Mouse (Mus musculus) kidney, postnatal 14 days (tissue): ENCODE results near the gene Wfikkn2.
A peak's percentile ranks its signal among the peaks of the same experiment; 100 is the strongest.

ENCODE experiments used
- DNase-seq: peaks from one replicate; pipeline ENCODE4 v3.0.0; 2022; ENCODE audit warnings: mixed read lengths

Gene Wfikkn2

DNA sequence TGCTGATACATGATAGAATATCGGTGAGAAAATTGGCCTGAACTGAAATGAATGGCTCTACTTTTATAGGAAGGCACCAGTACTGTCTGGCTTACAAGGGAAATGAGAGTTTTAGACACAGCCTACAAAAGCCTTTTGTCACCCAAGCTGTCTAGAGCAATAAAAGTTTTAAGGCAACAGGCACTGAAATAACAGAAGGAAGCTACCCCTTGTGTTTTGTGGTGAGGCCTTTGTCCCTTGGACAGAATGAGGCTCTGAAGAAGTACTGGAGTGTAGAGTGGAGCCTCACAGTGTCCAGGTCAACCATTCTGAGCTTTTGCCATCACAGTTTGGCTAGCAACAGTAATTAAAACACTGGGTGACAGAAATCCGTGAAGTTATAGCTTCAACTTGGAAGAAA is 29.6 kb downstream of the Wfikkn2 start:
- no peak for DNase-seq

DNA sequence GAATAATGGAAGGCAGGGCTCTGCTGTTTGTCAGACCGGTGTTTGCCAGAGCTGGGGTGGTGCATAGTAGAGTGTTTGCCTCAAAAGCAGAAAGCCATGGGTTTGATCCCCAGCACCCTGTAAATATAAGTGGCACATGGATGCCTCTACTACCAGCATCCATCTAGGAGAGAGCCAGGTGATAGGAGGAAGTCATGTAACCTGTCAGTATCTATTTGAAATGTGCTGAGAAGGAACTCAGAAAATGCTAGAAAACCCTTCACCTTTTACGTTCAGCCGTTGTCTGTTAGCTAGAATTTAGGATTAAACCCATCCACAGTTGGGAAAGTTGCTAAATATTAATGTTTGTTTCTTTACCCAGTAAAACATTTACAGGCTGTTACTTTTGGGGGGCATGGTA is 30.2 kb downstream of the Wfikkn2 start:
- no peak for DNase-seq

DNA sequence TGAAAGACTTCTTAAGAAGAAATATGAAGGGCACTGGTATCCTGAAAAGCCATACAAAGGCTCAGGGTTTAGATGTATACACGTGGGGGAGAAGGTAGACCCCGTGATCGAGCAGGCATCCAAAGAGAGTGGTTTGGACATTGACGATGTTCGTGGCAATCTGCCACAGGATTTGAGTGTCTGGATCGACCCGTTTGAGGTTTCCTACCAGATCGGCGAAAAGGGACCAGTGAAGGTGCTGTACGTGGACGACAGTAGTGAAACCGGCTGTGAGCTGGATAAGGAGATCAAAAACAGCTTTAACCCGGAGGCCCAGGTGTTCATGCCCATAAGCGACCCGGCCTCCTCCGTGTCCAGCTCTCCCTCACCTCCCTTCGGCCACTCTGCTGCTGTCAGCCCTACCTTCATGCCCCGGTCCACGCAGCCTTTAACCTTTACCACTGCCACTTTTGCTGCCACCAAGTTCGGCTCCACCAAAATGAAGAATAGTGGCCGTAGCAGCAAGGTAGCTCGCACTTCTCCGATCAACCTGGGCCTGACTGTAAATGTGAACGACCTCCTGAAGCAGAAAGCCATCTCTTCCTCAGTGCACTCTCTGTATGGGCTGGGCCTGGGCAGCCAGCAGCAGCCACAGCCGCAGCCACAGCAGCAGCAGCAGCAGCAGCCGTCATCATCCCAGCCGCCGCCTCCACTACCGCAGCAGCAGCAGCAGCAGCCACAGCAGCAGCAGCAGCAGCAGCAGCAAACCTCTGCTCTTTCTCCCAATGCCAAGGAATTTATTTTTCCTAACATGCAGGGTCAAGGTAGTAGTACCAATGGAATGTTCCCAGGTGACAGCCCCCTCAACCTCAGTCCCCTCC is 31.8 kb downstream of the Wfikkn2 start:
- peak; percentile 35 for DNase-seq

DNA sequence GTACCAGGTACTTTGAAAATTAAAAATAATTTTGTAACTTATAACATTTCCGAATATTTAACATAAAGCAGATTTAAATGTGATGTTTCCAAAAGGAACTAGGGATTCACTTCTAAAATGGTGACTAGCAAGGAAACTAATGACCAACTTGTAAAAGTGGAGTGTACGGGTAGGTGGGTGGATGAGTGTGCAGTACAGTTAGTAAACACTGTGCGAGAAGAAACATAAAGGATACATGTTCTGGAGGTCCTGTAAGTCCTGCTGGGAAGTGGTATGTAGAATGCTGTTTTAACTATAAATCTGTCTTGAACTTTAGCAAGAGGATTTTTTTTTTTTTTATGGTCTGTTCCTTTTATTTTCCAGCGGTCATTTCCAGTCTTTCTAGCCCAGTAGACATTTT is 32.8 kb downstream of the Wfikkn2 start:
- no peak for DNase-seq

DNA sequence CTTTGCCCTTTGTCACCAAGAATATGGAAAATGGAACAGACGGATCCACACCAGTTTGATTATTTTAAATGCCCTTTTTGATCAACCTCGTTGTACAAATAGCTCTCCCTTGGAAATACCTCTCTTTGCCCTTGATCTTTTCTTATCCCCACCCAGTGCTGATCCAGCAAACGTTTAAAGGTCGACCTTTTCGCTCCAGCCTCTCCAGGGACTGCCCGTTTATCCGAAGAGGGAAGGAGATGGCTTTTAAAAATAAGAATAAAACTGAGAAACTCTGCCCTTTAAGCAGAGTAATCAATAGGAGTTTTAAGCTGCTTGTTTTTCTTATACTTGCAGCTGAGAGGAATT is 33.3 kb downstream of the Wfikkn2 start:
- DNase-seq, result peak; percentile 27

DNA sequence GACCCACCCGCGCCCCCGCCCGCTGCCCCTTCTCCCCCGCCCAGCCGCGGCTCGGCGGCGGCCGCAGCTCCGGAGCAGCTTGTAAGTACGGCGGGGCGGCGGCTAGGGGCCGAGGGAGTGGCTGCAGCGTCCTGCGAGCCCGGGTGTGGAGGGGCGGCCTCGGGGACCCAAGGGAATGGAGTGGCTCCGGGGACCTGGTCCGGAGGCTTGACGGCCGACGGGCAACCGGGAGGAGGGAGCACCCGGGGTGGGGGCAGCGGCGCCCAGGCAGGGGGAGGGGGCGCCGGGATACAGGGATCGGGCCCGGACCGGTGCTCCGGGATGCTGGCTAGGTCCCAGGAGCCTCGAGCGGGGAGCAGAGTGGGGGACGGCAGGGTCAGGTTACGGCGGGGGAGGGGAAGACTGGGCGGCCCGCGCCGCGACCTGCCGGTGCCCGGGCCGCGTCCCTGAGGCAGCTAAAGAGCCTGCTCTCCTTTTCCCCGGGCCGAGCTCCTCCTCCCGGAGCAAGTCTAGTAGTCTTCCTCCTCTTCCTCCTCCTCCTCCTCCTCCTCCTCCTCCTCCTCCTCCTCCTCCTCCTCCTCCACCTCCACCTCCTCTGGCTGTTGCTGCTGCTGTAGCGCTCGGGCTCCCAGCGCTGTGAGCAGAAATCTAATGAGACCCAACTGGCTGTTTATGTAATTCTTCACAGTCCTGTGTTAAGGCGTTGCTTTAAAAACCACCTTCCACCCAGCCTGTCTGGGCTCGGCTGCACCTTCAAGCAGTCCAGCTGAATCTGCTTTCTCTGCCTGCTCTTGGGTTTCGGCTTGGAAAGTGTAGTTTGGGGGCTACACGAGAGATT is 33.9 kb downstream of the Wfikkn2 start:
- DNase-seq, result peak; percentile 85

DNA sequence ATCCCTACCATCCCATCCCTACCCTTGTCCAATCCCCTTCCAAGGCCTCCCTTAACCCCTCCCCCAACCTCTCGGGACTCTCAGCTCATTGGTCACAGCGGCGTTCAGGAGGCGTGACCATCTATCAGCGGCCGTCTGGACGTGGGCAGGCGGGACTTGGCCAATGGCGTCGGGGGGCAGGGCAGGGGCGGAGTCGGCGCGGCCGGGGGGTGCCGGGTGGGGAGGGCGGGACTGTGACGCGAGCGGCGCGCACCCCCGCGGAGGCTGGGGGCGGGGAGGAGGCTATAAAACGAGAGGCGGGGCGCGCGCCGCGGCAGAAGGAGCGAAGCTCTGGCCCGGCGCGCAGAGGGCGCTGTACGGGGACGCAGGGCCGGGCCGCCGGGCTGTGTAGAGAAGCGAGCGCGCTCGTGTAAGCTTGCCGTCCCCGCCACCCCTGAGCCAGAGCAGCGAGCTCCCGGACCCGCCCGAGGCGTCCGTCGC is 34.6 kb downstream of the Wfikkn2 start, which contains the start of gene Tob1:
Gene Tob1 (plus strand): TSS at position 331 of the 480 bp plus-strand sequence.
- DNase-seq, result peak; percentile 98

DNA sequence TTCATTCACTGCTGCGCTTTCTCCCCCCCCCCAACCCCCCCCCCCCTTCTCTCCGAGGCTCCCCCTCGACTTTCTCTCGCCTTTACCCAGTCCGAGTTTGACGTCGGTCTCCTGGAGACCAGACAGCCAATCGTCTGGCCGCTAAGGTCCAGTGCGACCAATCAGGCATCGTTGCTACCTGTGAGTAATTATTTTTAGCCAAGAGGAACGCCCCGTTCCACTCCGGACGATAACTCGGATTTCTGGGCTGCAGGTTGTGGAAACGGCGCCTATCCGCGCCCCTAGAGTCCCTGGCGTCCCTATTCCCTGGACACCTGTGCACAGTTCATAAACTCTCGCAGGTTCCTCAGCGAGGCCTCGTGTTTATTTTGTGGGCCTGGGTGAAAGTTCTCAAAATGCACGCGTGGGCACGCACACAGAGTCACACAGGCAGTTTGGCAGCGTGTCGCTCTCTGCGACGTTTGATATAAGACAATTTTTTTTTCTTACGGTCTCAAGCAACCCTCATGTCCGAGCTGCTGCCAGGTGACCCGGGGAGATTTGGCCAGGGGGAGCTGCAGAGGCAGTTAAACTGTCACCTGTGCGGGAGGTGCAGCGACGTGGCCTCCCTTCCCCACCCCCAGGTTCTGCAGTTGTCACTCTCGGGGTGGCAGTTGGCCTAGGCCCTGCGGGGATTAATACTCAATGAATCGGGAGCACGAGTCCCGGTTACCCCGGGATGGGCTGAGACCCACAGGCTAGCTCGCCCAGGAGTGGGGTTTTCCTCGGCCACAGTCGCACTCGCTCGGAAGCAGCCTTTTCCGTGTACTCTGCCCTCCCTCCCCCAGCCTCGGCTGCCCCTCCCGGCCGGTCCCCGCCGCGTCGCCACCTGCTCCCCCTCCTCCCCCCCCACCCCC is 35.4 kb downstream of the Wfikkn2 start:
- peak; percentile 96 for DNase-seq

DNA sequence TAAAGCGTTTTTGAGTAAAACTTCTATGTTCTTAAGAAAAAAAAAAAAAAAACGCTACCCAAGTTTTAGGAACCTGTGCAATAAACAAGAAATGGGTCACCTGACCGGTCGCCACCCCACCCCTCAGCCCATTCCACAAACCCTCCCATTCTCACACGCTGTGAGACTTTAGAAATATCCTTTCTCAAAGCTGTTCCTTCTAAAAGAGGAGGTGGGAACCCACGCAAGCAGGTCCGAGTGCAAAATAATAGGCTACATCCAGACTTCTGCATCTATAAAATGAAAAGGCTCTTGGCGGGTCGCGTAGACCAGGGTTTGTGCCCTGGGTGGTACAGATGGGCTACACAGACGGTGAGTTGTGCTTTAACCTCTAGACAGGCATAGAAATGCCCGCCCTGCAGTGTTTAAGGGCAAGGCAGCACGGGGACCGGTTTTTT is 36.1 kb downstream of the Wfikkn2 start:
- no peak for DNase-seq

DNA sequence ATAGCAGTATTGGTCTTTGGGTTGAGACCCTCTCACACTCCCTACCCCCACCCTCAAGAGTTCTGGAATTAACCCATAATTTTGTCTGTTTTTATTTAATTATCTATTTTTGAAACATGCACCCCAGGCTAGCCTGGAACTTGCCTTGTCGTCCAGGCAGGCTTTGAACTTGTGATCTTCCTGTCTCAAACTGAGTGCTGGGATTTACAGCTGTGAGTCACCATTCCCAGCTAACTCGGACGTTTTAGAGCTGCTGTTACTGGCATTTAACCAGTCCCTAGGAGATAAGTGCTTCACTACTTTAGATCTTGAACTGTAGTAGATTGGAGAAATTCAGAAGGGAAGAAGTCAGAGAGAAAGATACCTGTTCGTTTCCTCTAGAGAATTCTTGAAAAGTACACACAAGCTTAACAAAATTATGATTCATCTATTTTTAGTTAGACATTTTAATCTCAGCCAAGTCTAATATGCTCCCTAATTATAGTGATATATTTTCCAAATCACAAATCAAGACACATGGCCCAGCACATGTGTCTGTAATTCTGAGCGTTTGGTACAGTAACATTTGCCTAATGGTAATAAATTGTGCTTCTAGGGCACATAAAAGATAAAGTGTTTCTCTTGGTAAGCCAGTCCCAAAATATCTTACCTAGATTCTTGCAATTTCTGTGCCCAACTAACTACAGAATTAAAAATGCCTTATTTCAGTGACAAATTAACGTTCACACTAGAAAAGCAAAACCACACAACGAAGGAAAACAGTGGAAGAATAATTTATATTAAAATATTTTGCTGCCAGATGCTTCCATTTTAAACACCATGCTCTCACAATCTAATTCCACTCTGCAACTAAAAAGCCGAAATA is 36.8 kb downstream of the Wfikkn2 start:
- no peak for DNase-seq

DNA sequence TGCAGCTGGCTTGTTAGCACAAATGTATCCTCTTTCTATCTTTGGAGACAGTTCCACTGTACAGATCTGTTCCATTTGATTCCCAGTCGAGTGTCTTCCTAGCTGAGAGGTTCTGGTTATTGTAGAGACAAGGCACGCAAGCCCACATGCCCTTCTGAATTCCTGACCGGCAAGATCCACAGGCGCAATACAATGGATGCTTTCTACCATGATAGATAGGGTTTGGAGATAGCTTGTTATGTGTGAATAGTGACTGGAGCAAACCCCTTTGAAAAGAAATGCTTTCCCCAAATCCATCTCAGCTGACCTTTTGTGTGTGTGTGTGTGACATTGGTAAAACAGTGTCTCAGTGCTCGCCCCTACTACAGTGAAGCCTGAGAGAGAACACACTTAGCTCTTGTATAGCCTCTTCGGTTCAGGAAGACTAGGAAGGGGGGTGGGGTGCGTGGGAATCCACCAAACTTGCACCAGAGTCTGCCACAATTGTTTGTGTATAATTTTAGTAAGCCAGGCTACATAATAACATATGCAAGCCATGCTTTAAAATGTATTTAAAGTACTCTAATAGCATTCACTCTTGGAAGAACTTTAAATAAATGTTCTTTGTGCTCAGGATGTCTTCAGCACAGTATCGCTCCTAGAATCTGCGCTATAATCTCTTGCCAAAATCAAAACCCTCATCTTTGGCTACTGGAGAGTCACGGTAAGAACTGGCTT is 39.2 kb downstream of the Wfikkn2 start:
- no peak for DNase-seq

DNA sequence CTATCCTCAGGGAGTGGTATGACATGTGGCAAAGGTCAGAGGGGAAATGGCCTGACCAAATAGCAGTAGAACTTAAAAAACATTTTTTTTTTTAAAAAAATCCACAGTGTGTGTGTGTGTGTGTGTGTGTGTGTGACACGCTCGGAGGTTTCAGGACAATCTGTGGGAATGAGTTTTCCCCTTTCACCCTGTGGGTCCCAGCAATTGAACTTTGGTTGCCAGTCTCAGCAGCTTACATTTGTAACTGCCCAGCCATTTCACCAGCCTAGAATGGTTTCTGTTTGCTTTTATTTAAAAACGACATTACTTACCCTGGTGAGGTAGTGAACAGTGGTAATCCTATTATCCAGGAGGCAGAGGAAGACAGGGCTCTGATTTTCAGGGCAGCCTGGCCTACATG is 42.7 kb downstream of the Wfikkn2 start:
- no peak for DNase-seq

DNA sequence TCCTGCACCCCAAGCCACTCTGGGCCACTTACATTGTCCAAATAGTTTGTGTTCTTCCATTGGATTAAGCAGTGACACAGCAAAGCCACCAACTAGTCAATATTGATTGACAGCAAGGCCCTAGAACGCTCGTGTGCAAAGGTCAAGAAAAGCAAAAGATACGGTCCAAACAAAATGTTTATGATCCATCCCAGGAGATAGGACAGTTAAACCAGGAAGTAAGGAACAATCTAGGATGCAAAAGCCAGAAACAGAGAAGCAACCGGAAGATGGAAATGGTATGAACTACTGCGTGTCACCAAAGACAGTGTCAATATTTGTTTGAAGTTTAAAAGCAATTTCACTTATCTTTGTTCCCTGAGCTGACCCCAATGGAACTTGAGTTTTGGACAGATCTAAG is 43.7 kb downstream of the Wfikkn2 start:
- no peak for DNase-seq

DNA sequence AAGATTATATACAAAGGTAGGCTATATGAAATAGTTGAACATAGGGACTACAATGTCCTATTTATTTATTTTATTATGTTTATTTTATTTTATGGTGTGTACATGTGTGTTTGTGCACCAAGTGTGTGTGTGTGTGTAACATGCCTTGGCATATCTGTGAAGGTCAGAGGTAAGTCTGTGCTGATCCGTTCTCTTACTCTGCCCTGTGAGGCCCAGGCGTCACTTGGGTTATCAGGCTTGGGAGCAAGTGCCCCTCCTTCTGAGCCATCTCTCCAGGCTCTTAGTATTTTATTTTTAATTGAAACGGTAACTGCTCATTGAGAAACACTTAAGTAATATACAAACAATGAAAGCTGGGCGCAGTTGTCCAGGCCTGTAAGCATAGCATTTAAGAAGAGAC is 45.4 kb downstream of the Wfikkn2 start:
- no peak for DNase-seq

DNA sequence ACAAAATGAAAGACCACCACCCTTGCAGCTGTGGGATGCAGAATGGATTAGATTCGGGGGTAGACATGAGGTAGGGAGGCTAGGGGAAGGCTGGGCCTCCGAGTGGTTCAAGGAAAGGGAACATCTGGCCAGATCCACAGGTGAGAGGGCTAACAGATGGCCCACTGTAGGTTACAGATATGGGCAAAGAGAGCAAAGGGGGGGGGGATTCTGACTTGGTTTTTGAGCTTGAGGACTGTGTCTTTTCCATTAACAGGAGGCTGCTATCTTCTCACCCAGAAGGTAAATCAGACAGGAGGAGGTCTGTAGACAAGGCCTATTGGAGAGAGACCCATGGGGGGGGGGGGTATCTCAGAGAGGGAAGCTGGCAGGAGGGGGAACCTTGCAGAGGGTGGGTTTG is 46.0 kb downstream of the Wfikkn2 start:
- DNase-seq, result no peak

DNA sequence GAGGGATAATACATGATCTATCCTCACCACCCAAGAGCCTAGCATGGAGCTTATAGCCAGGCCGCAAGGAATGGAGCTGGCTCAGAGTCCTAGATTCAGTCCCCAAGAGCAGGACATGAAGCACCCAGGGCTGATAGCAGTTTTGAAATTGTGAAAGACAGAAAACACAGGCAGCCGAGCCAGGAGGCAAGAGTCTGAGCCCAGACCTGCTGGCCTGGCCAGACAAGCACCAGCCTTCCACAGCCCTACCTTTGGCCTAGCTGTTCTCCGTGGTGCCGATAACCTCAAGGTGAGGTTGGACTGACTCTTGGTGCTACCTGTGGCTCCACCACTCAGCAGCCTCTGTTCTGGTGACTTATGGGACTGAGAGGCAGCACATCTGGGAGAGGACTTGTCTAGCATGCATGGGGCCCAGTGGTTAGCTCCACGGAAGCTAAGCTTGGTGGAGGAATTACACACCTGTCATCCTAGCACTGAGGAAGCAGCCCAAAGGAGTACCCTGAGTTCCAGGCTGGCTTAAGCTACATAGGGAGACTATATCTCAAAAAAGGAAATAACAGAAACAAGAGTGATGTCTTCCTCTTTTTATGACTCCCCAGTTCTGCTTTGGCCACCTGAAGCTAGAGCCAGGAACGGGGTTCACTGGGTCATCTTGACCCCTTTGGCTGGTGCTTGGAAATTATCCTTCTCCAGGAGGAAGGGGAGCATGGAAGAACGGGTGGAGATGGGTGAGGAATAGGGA is 47.2 kb downstream of the Wfikkn2 start:
- no peak for DNase-seq

DNA sequence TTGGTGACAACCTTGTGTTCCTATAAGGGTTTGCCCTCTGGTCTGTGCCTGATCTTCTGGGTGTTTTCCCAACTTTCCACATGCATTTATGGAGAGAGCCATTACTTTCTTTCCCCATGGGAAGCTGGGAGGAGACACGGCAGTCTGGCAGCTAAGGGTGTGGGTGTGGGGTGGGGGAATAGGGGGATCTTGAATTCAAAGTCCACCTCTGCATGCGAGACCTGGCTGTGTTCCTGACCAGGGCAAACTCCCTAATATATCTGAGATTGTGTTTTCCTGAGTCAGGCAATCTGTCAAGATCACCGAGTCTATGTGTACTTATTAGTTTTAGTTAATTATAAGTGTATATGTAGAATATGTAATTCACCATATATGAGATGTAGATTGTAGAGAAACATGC is 49.5 kb downstream of the Wfikkn2 start:
- peak; percentile 48 for DNase-seq

DNA sequence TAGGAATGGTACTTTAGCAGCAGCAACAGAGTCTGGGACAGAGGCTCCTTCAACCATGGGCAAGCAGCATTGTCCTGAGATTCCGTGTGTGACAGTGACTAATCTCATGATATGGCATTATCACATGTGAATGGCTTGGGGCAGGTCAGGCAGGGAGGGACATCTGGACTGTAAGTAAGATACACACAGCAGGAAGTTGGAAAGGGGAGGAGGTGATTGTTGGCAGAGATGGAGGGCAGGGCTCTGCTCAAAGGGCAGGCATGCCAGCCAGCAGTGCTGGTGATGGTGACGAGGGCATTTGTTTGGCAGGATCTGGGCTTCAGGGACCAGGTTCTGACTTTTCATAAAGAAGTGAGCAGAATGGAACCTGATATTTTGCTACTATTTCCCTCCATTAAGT is 52.7 kb downstream of the Wfikkn2 start:
- no peak for DNase-seq

DNA sequence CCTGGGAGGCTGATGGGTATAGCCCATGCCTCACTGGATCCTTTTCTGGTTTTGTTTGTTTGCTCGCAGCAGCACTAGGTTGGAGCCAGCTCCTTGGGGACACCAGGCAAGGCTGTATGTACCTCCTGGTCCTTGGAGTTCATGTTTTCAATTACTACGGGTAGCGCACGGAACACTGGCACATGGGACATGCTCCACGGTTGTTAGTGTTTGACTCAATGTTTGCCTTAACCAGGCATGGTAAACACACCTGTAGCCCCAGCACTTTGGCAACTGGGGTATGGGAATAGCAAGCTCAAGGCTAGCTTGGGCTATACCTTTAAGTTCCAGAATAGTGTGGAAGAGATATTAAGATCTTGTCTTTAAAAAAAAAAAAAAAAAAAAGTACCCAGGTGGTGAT is 55.1 kb downstream of the Wfikkn2 start:
- DNase-seq, result no peak

DNA sequence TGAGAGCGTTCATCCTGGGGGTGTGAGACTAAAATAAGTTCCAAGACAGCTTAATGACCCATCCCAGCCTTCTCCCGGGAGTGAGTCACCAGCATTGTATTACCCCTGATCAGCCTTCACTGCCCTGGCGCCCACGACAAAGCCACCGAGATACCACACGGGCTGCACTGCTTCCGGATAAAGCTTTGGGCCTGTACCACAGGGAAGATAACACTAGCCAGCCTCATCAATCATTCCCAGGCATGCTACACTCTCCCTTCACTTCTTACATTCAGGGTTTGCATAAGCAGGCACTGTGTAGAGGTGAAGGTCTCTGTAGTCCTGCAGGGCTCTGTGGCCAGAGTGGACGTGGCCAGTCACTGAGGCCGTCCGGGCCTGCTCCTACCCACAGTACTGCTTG is 56.2 kb downstream of the Wfikkn2 start:
- no peak for DNase-seq
